Mouse (Mus musculus) brain, embryonic 18.5 days (tissue): Measurements from ENCODE around the gene Pnkp.
A peak's percentile ranks its signal among the peaks of the same experiment; 100 is the strongest.

Source experiments
- DNase-seq: peaks from one replicate; pipeline ENCODE4 v3.0.0-alpha.2; 2012; ENCODE audit warnings: low read depth, low spot score

The Pnkp gene

GRCm38 (mm10) chr7:44826771-44827170, 30.2 kb upstream of the Pnkp start:
- no peak for DNase-seq

- no peak for DNase-seq
Observed at GRCm38 (mm10) chr7:44828706-44829105, 28.2 kb upstream of the Pnkp start.

- no peak for DNase-seq
Observed at GRCm38 (mm10) chr7:44832763-44833162, 24.2 kb upstream of the Pnkp start.

DNA sequence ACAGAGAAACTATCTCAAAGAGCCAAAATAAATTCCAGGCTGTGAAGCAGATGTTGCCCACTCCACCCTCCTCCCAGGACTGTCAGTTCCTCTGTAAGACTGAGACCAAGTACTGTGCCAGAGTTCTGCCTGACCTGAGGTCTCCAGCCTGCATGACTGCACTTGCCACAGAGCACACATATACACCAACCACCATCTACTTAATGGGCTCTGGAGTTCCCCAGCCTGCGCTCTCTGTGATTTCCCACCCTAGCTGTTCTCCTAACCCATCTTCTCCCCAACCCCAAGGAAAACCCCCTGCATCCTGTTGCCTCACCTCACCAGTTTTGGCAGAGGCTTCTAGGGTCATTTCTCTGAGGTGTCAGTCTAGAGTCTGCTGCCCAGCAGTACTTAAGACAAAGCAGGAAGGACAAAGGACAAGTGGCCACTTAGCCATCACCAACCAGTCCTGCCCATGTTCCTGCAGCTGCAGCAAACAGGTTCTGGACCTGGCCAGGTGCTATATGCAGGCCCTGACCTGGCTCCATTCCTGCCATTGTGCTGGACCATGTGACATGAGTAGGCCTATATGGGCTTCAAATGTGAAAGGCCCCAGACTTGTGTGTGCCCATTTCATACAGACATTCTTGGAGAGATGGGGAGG, 21.4 kb upstream of the Pnkp start:
- DNase-seq, result no peak

DNA sequence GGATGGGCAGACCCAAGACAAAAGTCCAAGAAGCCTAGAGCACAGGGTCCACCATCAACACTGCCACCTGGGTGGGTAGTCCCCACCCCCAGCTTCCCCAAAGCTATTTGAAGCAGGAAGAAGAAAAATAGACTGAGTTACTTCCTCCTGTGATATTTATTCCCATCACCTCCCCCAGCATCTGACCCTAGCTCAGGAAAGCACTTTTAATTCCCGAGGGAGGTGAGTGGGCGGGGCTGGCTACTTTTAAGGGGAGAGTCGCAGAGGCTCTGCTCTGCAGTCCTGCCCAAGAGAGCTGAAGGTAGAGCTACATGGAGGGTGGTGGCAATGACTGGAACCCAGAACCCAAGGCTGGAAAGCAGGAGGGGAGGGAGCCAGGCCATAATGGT, 20.9 kb upstream of the Pnkp start:
- DNase-seq, result no peak

DNA sequence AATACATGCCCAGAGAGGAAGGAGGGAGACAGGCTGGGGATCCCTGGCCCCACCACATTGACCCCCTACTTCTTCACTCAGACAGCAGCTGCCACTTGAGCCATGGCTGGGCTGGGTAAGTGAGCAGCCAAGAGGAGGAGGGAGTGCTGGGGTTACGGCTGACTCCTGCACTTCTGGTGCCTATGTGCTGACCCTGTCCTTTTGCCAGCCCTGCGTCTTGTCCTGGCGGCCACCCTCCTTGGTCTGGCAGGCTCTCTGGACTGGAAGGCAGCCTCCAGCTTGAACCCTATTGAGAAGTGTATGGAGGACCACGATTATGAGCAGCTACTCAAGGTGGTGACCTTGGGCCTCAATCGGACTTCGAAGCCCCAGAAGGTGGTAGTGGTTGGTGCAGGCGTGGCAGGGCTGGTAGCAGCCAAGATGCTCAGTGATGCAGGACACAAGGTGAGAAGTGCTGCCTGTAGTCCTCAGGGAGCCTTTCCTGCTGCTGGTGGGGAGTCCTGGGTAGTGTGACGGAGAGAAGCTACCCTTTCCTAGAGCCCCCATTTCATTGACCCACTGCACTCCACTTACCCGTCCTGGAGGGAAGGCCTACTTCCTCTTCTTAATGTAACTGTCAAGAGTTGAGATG, 20.4 kb upstream of the Pnkp start:
- no peak for DNase-seq

DNA sequence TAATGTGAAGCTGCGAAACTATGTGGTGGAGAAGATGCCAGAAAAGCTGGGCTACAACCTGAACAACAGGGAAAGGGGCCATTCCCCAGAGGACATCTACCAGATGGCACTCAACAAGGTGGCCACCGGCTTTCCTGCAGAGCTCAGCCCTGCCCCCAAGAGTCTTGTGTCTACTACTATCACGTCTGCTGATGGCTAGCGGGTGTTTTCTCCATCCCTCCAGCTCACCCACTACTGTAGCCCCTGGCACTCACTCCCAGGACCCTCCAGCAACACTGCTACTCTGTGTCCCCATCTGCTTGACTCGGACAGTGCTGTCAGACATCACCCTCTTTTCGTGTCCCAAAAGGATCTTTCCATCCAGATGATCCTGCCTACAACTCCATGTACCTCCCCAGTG, 18.9 kb upstream of the Pnkp start:
- DNase-seq, result no peak

DNA sequence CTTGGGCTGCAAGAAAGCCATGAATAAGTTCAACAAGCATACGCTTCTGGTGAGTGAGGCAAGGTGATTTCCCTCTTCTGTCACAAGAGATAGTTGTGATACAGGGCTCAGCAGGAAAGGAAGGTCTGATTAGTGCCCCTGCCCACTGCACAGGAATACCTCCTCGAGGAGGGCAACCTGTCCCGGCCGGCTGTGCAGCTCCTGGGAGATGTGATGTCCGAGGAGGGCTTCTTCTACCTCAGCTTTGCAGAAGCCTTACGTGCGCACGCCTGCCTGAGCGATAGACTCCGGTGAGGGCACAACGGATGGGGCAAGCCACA, 17.8 kb upstream of the Pnkp start:
- no peak for DNase-seq

DNA sequence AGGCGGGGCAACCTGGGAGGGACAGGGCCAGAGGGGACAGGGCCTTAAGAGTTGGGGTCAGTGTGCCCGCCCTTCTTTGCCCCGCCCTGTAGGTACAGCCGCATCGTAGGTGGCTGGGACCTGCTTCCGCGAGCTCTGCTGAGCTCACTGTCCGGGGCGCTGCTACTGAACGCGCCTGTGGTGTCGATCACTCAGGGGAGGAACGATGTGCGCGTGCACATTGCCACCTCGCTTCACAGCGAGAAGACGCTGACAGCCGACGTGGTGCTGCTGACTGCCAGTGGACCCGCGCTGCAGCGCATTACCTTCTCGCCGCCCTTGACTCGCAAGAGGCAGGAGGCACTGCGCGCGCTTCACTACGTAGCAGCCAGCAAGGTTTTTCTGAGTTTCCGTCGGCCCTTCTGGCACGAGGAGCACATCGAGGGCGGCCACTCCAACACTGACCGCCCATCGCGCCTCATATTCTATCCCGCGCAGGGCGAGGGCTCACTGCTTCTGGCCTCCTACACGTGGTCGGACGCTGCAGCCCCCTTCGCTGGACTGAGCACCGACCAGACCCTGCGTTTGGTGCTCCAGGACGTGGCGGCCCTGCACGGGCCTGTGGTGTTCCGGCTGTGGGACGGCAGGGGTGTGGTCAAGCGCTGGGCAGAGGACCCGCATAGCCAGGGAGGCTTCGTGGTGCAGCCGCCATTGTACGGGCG, 17.3 kb upstream of the Pnkp start:
- DNase-seq, result no peak

GRCm38 (mm10) chr7:44840426-44840825, 16.5 kb upstream of the Pnkp start:
- no peak for DNase-seq

GRCm38 (mm10) chr7:44841825-44842463, 15.0 kb upstream of the Pnkp start:
- no peak for DNase-seq

- no peak for DNase-seq
Observed at GRCm38 (mm10) chr7:44845006-44845405, 11.9 kb upstream of the Pnkp start.

GRCm38 (mm10) chr7:44846804-44847203, 10.1 kb upstream of the Pnkp start:
- no peak for DNase-seq

DNA sequence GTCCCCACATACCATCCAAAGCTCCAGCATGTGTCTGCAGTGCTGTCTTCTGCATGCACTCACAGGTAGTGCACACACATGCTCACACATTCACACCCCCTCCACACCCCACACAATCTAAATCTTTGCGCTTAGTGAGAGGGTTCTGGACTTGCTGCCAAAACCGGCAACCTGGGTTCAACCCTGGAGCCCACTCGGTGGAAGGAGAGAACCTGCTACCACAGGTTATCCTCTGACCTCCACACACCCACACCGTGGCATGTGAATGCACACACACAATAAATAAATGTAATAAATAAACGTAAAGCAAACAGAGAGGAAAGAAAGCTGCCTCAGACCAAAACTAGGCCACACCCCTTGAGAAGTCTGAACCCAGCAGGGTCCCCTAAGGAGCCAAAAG, 9.2 kb upstream of the Pnkp start:
- no peak for DNase-seq

DNA sequence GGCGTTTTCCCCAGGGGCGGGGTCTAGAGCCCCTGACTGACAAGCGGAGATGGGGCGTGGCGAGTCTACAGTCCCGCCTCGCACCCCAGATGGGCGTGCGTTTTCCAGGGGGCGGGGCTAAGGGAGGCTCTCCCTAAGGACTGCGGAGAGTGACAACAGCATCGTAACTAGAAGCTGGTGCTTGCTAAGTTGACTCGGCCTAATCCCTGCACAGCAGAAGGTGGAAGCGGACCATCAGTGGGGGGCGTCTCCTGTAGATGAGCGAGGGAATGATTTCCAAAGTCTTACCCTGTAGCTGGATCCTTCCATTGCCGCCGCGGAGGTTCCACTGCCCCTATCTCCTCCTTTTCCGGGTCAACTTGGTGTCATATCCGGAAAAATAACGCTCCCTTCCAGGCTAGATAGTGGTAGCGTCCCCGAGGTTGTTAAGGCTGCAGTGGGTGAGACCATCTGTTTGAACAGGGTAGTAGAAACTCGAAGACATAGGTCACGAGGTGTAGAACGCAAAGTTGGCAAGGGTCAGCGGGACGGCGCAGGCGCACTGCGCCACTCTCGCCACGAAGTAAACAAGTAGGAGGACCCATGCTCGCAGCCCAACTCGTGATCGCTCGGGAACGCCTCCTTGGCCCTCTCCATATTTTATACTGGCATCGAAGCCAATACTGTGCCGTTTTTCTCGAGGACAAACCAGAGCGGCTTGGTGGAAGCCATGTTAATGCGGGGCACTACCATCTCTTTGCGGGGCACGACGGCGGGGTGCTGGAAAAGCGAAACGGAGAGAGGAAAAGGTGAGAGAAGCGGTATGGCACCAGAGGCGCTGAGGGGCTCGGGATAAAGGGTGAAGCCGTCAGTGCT, 8.2 kb upstream of the Pnkp start, which contains the start of the genes Akt1s1 and Tbc1d17:
Gene Akt1s1 (plus strand): TSS at position 431 of the 855 bp plus-strand sequence.
Gene Tbc1d17 (minus strand): TSS at position 519 of the 855 bp plus-strand sequence.
- DNase-seq, result peak; percentile 99

DNA sequence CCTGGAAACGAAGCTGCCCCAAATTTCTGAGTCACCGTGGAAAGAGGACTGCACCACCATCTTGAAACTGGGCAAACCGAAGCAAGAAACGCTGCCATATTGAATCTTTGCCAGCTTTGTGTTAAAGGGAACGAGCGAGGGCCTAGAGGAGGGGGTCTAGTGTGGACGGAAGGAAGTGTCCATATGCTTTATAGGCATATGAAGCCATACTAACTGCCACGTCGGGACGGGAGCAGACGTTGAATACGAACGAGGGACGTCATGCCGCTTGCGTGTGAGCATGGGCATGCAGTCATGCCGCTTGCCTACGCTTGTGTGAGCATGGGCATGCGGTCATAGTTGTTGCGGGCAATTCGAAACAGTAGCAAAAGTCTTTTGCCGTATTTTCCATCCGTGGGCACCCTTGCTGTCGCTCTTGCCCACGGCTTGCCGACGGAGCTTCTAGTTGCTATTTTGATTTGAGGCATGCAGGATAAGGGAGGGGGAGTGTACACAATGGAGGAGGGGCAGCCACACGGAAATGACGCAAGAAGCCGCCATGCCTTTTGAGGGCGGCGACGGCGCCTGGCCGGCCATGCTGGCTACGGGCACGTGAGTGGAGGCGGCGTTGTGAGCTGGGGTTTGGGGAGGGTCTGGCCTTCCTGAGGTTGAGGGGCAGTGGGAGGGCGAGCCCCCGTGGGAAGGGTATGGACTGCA, 7.4 kb upstream of the Pnkp start:
- DNase-seq, result peak; percentile 96

- DNase-seq, result no peak
Observed at GRCm38 (mm10) chr7:44850146-44850545, 6.8 kb upstream of the Pnkp start.

GRCm38 (mm10) chr7:44850789-44851624, 5.9 kb upstream of the Pnkp start:
- no peak for DNase-seq

- DNase-seq, result no peak
Observed at GRCm38 (mm10) chr7:44851625-44852234, 5.2 kb upstream of the Pnkp start.
